In genomic region chr7:67446606-67447005, GRCm38 (mm10) we compare ENCODE assay signal across 13 mouse cellular contexts.
A peak's percentile ranks its signal among the peaks of the same experiment; 100 is the strongest.
DNase-seq lines count a peak whose midpoint lies in the region; ATAC-seq and TF ChIP-seq lines count a peak whose summit lies in the region.
"Had no signal": no experiment of that assay in that cellular context is flagged by ENCODE, and none has a peak within 500 bp of the region (broad histone marks: within the 10 kb centered on the region; RNA-seq: fewer than 3 reads in every experiment).

No protein-coding gene starts in this region.

- H3K4me2 ChIP-seq in hindbrain, embryonic 15.5 days = no peak overlapping the region
- H3K4me2 ChIP-seq: limb, embryonic 13.5 days had no signal

- no peak overlapping the region for H3K9ac ChIP-seq in heart, adult 2 months (ENCODE audit: low read depth, low read length)
- no peak overlapping the region for H3K9ac ChIP-seq in hindbrain, embryonic 15.5 days

- H3K4me1 ChIP-seq in heart, adult 2 months (ENCODE audit: control insufficient read depth, insufficient read depth, low read length) = peaks cover 24% of the 10 kb centered on the region
- peaks cover 43% of the 10 kb centered on the region for H3K4me1 ChIP-seq in hindbrain, embryonic 15.5 days (replicated peaks)

- no peak for ATAC-seq in hindbrain, embryonic 15.5 days (ENCODE audit: low FRiP score, low read depth)
- no peak for ATAC-seq in cerebellum, adult (ENCODE audit: insufficient number of reproducible peaks, low FRiP score, low TSS enrichment)

- no peak for TF ChIP-seq CTCF in left cerebral cortex, adult 2 months (IDR thresholded peaks at IDR 0.05)
- TF ChIP-seq CTCF in heart, adult 2 months (IDR thresholded peaks at IDR 0.05) = no peak

- 15% methylated on average over 9 of the region's 9 CpGs for WGBS in heart, adult 2 months
- 54% methylated on average over 9 of the region's 9 CpGs for WGBS in hindbrain, embryonic 15.5 days

- H3K4me3 ChIP-seq in left cerebral cortex, adult 2 months = no peak overlapping the region
- no peak overlapping the region for H3K4me3 ChIP-seq in heart, adult 2 months
- no peak overlapping the region for H3K4me3 ChIP-seq in hindbrain, embryonic 15.5 days
- H3K4me3 ChIP-seq: limb, embryonic 13.5 days had no signal

- TF ChIP-seq EP300 in heart, adult 2 months (IDR thresholded peaks at IDR 0.05; ENCODE audit: insufficient read depth, low read depth, low read length) = 0 out of 2 replicates have a peak, but pooled peaks have one; percentile 14

- H3K9me3 ChIP-seq in hindbrain, embryonic 15.5 days = no peaks in the 10 kb centered on the region
- H3K9me3 ChIP-seq: limb, embryonic 13.5 days had no signal

- no peak for TF ChIP-seq POLR2A in heart, adult 2 months (IDR thresholded peaks at IDR 0.05; ENCODE audit: insufficient read depth, low read depth, low read length)

- DNase-seq in adrenal gland, adult 2 months = peak; percentile 57
- DNase-seq in adrenal gland, postnatal 25 days = no peak
- no peak for DNase-seq in left cerebral cortex, adult 2 months (ENCODE audit: extremely low spot score in 1 of 2, low spot score in 2 of 2)
- no peak for DNase-seq in left cerebral cortex, postnatal 36 days (ENCODE audit: low spot score in 2 of 2)
- peak; percentile 62 to 70 for DNase-seq in heart, adult 2 months
- DNase-seq in kidney, postnatal 10 days = no peak
- DNase-seq: gastrocnemius, postnatal 10 days; kidney, adult 11 months; lung, postnatal 14 days; right cerebral cortex, postnatal 14 days had no signal

- no peaks in the 10 kb centered on the region for H3K27me3 ChIP-seq in heart, adult 2 months (ENCODE audit: control insufficient read depth, insufficient read depth, low read length)
- H3K27me3 ChIP-seq in hindbrain, embryonic 15.5 days = no peaks in the 10 kb centered on the region
- H3K27me3 ChIP-seq: limb, embryonic 13.5 days had no signal

- H3K79me2 ChIP-seq in heart, adult 2 months (replicated peaks; ENCODE audit: control insufficient read depth, insufficient read depth, low read length) = no peaks in the 10 kb centered on the region

- intact Hi-C loops in left cerebral cortex, adult 2 months (cut with DNase I) = no loop called here
- intact Hi-C loops in left cerebral cortex, postnatal 36 days (cut with DNase I) = no loop called here
- intact Hi-C loops in heart, adult 2 months (cut with DNase I) = no loop called here

- peak overlapping the region; percentile 21; the same call in 1 of the 2 replicates for H3K27ac ChIP-seq in left cerebral cortex, adult 2 months
- peak overlapping the region; percentile 55 for H3K27ac ChIP-seq in heart, adult 2 months
- H3K27ac ChIP-seq in hindbrain, embryonic 15.5 days (replicated peaks) = peak overlapping the region; percentile 66; the same call in 1 of the 2 replicates
- H3K27ac ChIP-seq: limb, embryonic 13.5 days had no signal

- H3K36me3 ChIP-seq in heart, adult 2 months (ENCODE audit: control insufficient read depth, insufficient read depth, low read length) = peaks cover 13% of the 10 kb centered on the region
- H3K36me3 ChIP-seq in hindbrain, embryonic 15.5 days = no peaks in the 10 kb centered on the region
- H3K36me3 ChIP-seq: limb, embryonic 13.5 days had no signal

Comparison
In these comparisons a context has a peak if more than half of its experiments do, and no peak if none do; other contexts are left out.
1. DNase-seq: peak in adrenal gland, adult 2 months (single experiment) and heart, adult 2 months (2 of 2); none in adrenal gland, postnatal 25 days (single experiment), left cerebral cortex, adult 2 months (0 of 2), left cerebral cortex, postnatal 36 days (0 of 2) and kidney, postnatal 10 days (single experiment).
2. Peak in every context shown above with its lines, with median percentiles within 50 percentile points of each other: H3K27ac ChIP-seq.